Mouse (Mus musculus) hindlimb bud, embryonic 11.5 days (tissue): Measurements from ENCODE around the gene Zranb1.

Experiments
- DNase-seq: peaks from one replicate; pipeline ENCODE4 v3.0.0-alpha.2; 2012; ENCODE audit warnings: low read depth, low spot score; ENCODE audit errors: extremely low spot score

Zranb1 gene

DNA sequence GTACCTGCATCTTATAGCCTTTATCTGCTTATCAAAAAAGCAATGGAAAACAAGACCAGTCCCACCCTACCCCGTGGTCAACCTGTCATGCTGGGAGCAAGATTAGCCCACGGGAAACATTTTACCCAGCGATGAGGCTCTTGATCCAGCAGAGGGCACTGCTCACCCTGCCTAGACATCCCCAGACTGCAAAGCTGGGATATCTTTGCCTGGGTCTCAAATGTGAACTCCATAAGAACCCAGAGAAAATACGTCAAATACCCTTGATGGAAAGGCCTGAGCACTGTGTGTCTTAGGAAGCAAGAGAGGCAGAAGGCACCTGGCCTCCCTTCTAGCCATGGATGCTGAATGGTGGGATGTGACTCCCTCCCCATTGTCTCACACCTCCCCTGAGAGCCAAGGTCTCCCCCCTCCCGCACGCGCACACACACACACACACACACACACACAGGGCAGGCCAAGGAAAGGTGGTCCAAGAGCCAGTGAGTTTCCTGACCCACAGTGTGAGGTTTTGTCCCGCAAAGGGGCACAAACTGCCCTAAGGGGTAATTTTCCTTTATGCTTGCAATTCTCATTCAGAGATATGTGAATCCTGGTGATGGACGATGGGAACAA lies 101.8 kb downstream of the Zranb1 start:
- peak; percentile 37 for DNase-seq

DNA sequence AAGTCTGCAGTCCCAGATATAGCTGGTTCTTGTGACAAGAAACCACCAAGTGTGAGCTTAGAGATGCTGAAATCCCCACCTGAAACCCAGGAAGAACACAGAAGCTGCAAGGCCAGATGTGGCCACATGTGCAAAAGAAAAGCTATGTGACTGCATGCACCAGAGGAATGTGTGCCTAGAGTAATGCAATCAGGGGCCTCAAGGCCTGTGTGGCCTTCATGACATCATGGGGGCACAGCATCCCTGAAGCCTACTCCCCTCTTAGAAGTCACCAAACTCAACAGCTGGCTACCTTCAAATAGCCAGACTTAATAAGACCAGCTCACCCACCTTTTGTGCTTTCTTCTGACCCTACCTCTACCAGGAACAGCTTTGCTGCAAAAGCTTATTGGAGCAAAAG lies 105.0 kb downstream of the Zranb1 start:
- no peak for DNase-seq
